Mouse (Mus musculus): ENCODE measurements around the gene Copg2.
"Not testable (repeated sequence)": the region's sequence is repeated elsewhere in the genome, so short reads cannot be mapped to it uniquely, and the experiment has no call there.

Gene Copg2

DNA sequence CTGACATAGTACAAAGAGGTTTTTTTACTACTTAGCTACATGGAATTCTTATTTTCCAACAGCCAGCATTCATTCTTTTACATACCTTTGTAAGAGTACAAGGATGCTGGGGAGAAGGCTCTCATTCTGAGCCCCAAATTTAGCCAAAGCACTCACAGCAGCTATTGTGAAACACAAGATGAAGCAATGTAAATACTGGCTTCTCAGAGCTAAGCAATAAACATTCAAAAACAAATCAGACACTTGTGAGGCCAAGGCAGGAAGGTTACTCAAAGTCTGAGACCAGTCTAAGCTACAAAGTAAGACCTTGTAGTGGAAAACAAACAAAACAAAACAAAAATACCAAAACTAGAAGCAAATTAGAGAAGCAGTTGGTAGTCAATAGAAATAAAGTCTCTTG lies 83.0 kb downstream of the Copg2 start:
- DNase-seq (ENCODE audit: low spot score), result no peak

DNA sequence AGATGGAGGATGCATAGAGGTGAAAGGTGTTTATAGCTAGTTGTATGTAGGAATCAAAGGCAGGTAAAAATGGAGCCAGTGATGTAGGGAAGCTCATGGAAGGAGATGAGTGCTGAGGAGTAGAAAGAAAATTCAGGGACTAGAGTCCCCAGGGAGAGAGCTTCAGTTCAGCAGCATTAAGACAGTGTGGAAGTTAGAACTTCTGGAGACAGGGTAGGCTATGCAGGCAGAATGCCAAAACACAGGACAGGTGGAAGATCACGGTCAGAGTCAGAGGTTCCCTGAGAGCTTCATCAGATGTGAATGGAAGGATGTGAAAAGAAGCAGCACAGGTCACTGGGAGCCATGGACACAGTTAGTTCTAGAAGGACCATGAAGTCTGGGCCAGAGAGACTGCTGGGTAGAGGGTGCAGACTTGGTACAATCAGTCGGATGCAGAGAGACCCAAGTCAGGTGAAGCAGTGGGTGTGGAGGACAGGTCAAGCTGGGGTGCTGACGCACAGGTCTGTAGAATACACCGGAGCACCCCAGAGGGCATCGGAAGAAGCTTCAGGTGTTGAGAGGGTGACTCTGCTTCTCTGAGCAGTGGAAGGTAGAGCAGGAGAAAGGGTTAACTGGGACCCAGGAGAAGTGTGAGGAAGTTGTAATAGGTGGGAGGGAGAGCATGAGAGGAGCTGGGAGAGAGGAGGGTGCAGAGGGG lies 91.4 kb downstream of the Copg2 start:
- DNase-seq (ENCODE audit: low spot score), result no peak

DNA sequence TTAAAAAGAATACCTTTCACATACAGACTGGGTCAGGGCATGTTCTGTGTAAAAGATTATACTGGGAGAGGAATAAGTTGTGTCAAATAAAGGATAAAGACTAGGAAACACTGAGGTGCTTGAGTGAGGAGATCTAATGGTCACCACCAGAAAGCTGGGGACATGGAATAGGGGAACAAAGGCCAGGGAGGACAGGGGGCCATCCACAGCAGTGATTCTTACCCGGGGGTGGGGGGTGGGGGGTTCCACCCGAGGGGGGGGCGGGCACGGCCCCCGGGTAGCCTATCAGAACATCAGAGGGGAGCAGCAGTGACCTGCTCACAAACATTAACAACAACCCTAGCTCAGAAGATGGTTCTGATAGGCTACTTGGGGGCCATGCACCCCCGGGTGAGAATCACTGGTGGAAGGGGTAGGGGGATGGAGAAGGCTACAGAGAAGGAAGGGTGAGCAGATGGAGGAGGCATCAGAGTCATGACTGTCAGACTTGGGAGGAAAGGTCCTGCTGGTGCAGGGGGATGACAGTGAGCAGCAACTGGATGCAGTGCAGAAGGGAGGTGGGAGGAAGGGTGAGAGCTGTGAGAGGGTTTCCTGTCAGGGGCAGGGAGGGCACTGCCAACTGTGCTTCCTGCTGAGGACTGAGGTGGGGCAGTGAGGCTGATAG lies 92.1 kb downstream of the Copg2 start:
- DNase-seq (ENCODE audit: low spot score), result peak; percentile 36

DNA sequence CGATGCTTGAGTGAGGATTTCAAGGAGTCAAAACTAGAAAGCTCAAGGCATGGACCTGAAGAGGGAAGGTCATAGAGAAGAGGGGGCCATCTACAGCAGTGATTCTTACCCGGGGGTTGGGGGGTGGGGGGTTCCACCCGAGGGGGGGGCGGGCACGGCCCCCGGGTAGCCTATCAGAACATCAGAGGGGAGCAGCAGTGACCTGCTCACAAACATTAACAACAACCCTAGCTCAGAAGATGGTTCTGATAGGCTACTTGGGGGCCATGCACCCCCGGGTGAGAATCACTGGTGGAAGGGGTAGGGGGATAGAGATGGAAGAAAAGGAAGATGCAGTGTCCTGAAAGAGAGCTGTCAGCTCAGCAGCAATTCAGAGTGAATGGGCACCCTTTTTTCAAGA lies 93.7 kb downstream of the Copg2 start:
- not testable (repeated sequence) for DNase-seq (ENCODE audit: low spot score)

DNA sequence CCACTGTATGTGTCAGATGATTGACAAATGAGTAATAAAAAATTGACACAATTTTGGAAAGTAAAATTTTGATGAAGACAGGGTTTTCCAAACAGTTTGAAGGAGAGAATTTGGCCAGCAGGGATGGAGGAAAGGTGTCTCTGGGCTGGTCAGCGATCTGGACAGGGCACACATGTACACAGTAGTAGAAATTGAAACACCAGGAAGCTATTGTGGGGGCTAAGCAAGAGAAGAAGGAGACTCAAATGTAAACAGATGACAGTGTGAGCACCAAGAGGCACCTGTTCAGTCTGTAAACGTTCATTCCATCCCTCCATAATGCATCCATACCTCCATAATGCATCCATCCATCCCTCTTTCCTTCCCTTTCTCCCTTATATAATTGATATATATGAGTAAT lies 145.4 kb downstream of the Copg2 start:
- no peak for DNase-seq (ENCODE audit: low spot score)

DNA sequence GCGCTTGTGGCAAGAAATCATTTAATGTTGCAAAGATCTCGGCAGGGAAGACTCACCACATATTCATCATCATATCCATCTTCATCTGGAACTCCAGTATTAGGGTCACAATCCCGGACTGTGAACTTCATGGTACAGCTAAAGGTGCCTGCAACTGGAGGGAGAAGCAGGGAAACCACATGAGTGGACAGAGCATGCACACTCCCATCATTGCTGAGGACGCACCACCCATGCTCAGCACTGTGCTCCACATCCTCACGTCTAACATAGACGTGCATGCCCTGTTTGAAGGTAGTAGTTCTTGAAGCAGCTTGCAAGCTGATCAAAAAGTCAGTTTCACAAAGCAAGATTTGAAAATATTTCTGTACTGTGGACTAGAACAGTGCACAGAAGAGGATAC lies 146.1 kb downstream of the Copg2 start:
- DNase-seq (ENCODE audit: low spot score), result no peak

DNA sequence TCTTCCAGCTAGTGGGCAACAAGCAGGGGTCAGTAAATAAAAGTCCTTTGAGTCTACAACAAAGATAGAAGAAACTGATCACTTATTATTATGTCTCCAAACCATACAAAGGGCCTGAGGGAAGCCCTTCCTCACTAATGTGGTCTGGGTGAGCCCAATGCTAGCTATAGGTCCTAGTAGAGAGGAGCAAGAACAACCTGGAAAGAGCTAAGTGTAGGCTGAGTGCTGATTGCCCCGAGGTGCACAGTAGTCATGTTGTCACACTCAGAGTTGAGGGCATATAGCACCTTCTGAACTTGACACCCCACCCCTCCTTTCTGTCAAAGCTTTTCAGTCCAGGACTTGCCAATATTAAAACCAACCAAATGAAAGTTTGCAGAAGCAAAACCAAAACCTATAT lies 146.7 kb downstream of the Copg2 start:
- DNase-seq (ENCODE audit: low spot score), result no peak

DNA sequence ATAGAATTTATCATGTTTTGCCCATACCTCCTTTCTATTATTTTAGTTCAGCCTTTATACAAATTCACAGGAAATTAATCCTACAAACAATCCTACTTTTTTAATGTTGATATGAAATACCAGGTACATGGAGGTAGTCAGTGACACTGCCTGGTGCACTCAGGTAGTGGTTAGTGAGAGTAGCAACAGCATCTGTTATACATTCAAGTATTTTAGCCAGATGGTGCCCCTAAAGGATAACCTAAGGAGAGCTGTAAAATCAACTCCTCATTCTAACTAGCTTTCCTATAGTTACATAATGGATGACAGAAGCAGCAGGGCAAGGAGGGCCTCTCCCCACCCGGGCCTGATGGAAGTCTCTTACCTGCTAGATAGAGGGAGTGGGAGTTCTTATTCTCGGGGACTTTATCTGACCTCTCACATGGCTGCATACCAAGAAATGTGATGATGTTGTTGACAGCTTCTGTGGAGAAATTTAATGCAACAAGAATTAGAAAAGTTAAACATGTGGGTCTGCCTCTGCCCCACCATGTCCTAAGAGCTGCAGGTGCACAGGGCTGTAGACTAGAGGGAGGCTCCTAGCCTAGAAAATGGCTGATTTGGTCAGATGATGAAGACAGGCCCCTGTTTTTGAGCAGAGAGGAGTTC lies 147.4 kb downstream of the Copg2 start:
- peak; percentile 68 for DNase-seq (ENCODE audit: low spot score)

DNA sequence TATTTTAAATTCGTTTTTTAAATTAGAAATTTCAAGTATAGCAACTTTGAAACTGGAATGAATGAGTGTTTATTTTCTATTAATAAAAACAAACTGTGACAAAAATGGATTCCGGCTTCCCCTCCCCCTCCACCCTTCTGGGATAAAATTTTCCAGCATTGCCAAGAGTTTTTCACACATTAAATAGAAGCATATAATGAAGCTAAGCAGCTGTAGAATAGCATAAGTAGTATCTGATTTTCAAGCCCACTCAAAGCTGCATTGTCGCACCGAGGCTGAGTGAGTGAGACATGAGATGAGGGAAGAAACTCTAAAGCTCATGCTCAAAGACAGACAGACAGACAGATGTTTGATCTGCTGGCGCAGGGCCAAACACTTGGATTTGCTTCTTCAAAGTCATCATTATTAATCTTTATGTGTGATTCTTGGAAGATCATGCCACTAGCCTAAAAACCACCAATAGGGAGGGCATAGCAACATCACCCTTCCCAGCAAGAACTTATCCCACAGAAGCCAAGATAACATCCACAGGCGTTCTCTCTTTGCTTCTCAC lies 148.2 kb downstream of the Copg2 start:
- DNase-seq (ENCODE audit: low spot score), result no peak

DNA sequence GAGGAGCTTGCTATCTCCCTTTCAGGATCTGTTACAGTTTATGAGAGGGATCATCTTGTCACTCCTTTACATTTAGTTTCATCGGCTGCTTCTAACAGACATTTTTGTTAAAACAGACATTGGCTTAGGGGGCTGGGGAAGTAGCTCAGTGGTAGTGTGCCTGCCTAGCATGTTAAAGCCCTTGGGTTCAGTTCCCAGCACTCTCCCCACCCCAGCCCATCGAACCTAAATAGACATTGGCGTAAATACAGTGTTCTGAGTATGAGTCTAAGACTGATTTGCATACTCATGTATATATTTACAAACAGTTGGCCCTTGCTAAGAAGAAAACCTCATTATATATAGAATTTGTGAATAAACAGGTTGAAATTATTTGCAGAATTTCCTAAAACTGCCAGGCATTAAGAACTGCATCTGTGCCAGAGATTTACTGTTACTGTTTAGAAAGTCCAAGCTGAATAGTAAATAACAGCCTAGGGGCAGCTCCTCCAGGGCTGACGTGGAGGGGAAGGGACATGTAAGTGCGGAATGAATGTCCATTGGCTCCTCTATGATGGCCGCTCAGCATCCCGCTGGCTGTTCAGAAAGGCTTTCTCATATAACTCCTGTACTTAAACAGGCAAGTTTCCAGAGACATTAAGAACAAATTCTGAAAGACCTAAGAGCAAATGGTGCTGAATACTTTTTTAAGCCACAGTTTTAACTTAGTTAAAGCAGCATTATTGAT lies 148.8 kb downstream of the Copg2 start:
- DNase-seq (ENCODE audit: low spot score), result no peak

DNA sequence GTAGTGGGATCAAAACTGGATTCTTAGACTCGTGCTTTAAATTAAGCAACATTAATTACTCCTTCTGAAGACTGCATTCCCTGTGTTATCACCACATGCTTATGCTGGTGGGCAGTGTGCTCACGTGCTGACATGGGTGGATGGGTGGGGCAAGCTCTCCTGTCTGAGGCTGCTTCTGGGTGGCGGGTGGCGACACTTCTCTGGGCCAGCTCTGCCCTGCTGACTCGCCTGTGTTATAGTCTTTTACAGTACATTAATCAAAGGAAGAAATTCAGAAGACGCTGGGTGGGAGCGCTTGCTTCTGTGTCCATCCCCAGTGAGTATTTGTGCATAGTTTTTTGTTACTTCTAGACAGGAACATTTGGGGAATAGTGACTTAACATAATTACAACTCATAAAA lies 151.0 kb downstream of the Copg2 start:
- DNase-seq (ENCODE audit: low spot score), result no peak

DNA sequence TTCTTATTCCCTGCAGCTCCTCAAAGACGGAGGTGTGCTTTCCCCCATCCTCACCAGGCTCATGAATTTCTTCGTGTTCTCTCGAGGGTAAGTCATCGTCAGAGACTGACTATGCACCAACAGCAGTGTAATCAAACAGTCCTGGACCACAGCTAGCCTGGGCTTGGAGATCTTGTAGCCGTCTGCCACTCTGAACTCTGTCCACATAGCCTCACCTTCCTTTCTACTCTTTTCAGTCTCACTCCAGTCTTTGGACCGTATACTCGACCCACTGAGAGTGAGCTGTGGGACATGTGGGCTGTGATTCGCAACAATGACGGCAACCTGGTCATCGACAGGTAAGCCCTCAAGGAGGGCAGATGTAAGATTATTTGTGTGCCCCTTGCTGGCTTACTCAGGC lies 151.7 kb downstream of the Copg2 start:
- DNase-seq (ENCODE audit: low spot score), result no peak

DNA sequence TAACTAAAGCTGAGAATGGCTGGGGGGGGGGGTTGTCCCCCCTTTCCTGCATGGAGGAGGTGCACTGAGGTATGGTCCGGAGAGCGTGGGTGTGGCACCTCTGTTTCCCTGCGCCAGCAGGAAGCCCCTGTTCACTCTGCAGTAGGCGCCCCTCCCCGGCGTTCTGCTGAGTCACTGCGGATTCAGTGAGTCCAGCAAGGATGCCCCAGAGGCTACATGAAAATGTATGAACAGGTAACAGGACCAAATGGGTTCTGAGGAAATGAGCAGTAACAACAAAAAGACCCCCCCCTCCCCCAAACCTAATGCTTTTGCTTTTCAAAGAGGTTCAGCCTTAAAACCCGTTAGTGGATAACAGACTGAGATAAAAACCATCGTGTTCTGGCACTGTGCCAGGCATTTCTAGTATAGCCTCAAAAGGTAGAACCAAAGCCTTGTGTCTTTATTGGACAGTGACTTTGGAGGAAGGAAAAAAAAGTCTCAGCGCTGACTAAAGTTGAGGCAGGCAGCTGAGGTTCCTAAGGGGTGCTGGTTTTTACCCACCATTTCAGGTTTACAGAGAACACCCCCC lies 157.3 kb downstream of the Copg2 start:
- DNase-seq (ENCODE audit: low spot score), result no peak

DNA sequence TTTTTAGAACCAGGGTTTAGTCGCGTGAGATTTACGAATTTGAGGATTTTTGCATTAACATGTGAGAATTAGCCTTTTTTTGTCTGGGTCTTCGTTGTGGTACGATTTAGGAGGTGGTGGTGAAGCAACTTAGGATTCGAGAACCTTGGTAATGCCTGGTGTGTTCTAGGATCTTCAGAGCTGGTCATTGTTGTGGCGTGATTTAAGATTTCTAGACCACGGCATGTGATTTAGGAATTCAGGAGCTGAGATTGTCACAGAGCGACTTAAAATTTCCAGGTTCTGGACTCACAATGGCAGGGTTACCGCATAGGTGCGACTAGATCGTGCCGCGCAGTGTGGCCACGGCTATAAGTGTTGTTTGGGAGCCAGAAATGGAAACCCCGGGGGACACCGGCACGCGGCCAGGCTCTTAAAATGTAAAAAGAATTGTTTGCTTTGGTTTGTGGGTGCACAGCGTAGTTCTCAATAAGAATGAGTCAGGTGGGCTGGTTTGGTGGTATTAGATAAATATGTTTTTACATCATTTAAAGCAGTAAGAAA lies 158.1 kb downstream of the Copg2 start:
- DNase-seq (ENCODE audit: low spot score), result no peak

DNA sequence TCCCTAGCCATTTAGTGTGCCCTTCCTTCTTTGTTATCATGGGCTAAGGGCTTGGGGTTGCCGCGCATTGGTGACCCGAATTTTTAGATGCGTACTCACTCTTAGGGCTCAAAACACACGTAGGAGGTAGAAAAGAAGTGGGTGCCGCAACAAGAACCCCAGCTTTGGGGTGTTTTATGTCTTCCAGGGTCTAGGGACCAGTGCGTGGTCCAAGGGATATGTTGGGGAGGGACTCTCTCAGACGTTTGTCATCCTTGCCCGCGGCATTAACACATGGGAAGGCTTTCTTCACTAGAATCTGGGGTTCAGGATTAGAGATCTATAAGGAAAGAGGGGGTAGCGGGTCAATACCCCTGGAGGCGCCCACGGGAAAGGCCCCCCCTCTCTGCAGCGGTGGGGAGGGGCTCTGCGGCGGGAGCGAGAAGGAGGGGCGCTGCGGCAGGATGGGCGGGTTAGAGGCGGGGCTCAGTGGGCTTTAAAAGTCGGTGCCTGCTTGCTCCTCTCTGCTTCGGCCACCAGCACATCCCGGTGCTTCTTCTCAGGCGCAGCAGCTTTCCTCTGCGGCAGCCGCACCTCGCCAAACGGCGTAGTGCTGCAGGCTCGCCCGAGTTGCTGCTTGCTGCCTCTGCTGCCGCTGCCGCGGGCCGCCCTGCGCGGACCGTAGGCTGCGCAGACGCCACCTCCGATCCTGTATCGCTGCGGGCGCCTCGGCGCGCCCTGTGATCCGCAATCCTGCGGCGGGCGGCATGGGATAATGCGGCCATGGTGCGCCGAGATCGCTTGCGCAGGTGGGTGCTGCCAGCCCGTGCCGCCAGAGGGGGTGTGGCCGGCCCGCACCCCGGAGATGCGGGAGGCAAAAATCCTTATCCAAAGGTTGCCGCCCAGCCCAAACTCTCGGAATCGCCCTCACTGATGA lies 158.8 kb downstream of the Copg2 start:
- DNase-seq (ENCODE audit: low spot score), result peak; percentile 86

DNA sequence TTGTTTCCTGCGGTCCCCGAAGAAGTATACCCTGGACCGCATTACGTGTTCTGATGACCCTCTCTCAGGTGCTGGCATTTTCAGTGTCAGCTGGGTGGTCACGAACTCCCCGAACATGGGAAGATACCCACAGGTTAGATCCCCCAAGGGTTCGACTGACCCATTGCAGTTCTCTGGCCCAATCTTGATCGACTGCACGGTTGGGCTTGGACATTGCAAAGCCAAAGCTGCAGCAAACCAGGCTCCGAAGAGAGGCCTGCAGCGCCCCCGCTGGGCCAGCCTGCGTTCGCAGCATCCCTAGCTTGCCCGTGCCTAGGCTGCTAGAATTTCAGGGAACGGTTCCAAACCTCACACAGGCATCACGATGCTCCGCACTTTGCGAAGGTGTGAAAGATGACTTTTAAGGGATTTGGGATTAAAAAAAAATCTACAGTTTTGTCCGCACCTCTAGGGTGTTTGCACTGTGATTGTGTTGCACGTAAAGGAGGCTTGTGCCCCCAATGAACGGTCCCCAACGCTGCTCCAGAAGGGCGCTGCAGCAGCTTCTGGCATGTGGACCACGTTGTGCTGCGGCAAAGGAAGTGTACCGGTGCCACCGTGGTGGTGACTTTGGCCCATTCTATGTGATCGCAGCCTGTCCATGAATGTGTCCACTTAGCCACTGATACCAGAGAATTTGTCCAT lies 159.6 kb downstream of the Copg2 start:
- peak; percentile 83 for DNase-seq (ENCODE audit: low spot score)

DNA sequence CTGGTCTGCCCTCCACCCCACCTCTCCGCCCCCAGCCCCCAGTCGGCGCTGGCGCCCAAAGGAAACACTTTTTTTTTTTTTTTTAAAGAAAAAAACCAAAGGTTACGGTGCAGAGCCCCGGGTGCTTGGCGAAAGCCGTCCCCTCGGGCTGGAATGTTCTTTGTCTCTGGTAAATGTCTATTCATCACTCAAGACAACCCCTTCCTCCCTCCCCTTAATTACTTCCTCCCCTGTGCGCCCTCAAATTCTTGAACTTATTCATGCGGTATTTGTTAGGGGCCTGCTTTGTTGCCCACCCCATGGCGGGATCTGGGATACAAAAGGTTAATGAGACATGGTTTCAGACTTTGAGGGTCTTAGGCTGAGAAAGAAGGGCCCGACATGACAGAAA lies 160.2 kb downstream of the Copg2 start:
- DNase-seq (ENCODE audit: low spot score), result peak; percentile 81

DNA sequence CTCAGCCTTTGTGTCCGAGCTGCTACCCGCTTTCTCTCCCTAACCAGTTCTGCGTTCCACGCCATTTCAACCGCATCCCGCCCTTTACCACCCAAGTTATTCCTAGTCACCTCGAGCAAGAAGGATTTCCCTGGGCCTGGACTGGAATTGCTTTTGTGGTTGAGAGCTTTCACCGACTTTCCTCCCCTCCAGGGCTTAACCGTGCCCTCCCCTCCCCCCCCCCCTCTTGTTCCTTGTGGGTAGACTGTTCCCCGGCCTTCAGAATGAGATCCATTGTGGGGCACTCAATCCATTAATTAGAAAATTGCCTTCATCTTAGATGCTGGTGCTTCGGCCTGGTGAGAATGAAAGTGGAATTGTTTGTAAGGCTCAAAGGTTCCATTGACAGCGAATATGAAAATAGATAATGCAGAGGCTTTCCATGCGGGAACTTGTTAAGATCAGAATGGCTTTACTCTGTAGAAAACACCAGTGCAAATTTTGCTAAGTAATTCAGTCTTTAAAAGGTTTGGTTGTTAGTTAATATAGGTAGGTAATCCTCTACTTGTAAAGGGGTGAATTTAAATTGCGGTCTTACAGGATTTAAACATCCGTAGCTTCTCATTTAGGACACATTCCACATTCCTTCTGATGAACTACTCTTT lies 160.7 kb downstream of the Copg2 start:
- DNase-seq (ENCODE audit: low spot score), result peak; percentile 55

DNA sequence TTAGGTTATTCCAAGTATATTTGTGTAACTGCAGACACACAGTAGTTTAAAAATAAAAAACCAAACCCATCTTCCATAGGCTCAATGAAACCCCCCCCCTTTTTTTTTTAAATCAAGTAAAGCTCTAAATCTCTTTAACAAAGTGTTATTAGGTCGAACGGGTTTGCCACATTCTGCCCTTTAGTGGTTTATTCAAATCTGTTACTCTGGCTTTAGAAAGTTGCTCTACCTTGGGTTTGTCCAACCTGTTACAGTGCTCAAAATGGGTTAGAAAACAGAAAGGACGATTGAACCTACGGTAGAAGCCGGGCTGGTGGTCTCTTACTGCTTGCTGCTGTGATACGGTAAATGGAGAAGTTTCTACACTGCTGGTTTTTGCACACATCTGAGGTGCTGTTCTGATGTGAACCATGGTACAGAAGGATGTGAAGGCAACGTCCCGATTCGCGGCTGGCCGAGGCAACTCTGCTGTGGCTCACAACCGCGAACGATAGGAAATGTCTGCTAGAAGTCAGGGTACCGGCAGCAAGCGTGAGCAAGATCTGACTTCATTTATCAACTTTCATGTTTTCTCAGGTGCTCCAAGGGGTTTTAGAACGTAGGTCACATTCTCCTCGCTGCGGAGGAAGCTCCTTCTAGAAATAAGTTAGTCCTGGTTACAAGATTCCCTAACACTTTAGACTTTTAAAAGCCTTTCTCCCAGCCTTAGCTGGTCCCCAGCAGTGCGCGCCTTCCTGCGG lies 161.4 kb downstream of the Copg2 start:
- no peak for DNase-seq (ENCODE audit: low spot score)
